Mouse (Mus musculus) forebrain, embryonic 14.5 days (tissue): Measurements from ENCODE around the gene 9930021J03Rik. TPM values are rescaled to one million over a fixed set of nuclear protein-coding genes. Genes with fewer than 3 reads are reported as not detected.

Source experiments
- ATAC-seq: fragments of 200-750 bp; cut with Nextera tagmentation; 2 replicates; pipeline ENCODE4 v1.8.0; 2017; ENCODE audit warnings: mild to moderate bottlenecking, moderate library complexity
- DNase-seq: peaks from one replicate; pipeline ENCODE4 v3.0.0-alpha.2; 2015; ENCODE audit warnings: low spot score
- H3K27ac ChIP-seq: fragments of 300-500 bp; sonication (generic); 2 replicates; pipeline ENCODE4 v1.5.1; 2014; ENCODE audit warnings: low read depth, mild to moderate bottlenecking, control low read depth, low read length, moderate library complexity
- H3K27me3 ChIP-seq: fragments of 300-500 bp; sonication (generic); replicated peaks from 2 replicates; pipeline ENCODE4 v1.6.1; 2014; ENCODE audit warnings: low read length, control low read depth, mixed read lengths; ENCODE audit not compliant: control insufficient read depth, insufficient read depth
- H3K36me3 ChIP-seq: fragments of 300-500 bp; sonication (generic); 2 replicates; pipeline ENCODE4 v1.6.1; 2014; ENCODE audit warnings: low read length, control low read depth; ENCODE audit not compliant: control insufficient read depth, insufficient read depth
- H3K4me1 ChIP-seq: fragments of 300-500 bp; sonication (generic); 2 replicates; pipeline ENCODE4 v1.6.1; 2014; ENCODE audit warnings: antibody characterized with exemption, low read length, control low read depth; ENCODE audit not compliant: control insufficient read depth, insufficient read depth
- H3K4me2 ChIP-seq: fragments of 300-500 bp; sonication (generic); 2 replicates; pipeline ENCODE4 v1.6.1; 2014; ENCODE audit warnings: mild to moderate bottlenecking, control low read depth, low read length
- H3K4me3 ChIP-seq: fragments of 300-500 bp; sonication (generic); 2 replicates; pipeline ENCODE4 v1.5.1; 2014; ENCODE audit warnings: low read depth, low read length, control low read depth
- H3K9ac ChIP-seq: fragments of 300-500 bp; sonication (generic); 2 replicates; pipeline ENCODE4 v1.6.1; 2014; ENCODE audit warnings: mild to moderate bottlenecking, low read length, control low read depth, moderate library complexity
- H3K9me3 ChIP-seq: fragments of 300-500 bp; sonication (generic); replicated peaks from 2 replicates; pipeline ENCODE4 v1.6.1; 2016; ENCODE audit warnings: low read length, control low read depth, mixed read lengths; ENCODE audit not compliant: control insufficient read depth
- WGBS: fragments of 180-500 bp; shearing (Covaris S2); extraction: QIAGEN DNeasy Blood & Tissue Kit; methylation state at CpG from one replicate; pipeline ENCODE4 v1.1.7; 2014; 5-methylcytosine and 5-hydroxymethylcytosine counted together
- polyA plus RNA-seq: library from polyadenylated mRNA; unstranded; fragments of >200 nt; fragmentation: Nextera tagmentation; extraction: Ambion mirVana; gene quantifications from 2 replicates; pipeline ENCODE4 v1.2.1, GENCODE M21; 2014

9930021J03Rik gene
- polyA plus RNA-seq, 1 experiment from 2014 or later = 10.0 TPM

- no peaks in the 10 kb centered on the region for H3K4me1 ChIP-seq
- H3K9me3 ChIP-seq = no peaks in the 10 kb centered on the region
- H3K27me3 ChIP-seq = no peaks in the 10 kb centered on the region
- H3K36me3 ChIP-seq = no peaks in the 10 kb centered on the region
- DNase-seq (no peak), ATAC-seq (no peak)
- no peak overlapping the region for H3K4me2 ChIP-seq
- no peak overlapping the region for H3K9ac ChIP-seq
- H3K4me3 ChIP-seq = no peak overlapping the region
- 78% methylated on average over 2 of the region's 2 CpGs for WGBS
- no peak overlapping the region for H3K27ac ChIP-seq
These were observed 134.6 kb downstream of the 9930021J03Rik start for GRCm38 (mm10) chr19:29671160-29671559.

DNA sequence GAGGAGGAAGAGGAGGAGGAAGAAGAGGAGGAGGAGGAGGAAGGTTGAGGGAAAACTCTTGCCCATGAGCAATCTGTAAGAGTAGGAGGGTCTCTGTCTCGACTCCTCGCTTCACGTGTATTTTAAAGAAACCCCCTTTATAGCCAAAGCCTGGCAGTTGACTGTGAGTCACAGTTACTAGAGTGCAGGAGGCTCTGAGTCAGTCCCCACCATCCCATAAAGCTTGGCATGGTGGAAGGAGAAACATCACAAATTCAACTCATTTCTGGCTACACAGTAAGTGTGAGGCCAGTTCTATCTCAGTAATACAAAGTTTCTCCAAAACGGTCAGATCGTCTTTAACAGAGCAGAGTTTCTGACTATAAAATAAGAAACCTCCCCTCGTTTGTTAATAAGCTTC lies 135.5 kb downstream of the 9930021J03Rik start:
- H3K4me3 ChIP-seq = no peak overlapping the region
- WGBS = 87% methylated on average over 6 of the region's 6 CpGs
- no peak overlapping the region for H3K9ac ChIP-seq
- H3K36me3 ChIP-seq = no peaks in the 10 kb centered on the region
- H3K4me2 ChIP-seq = no peak overlapping the region
- H3K4me1 ChIP-seq = no peaks in the 10 kb centered on the region
- no peaks in the 10 kb centered on the region for H3K9me3 ChIP-seq
- ATAC-seq = no peak
- no peak for DNase-seq
- no peak overlapping the region for H3K27ac ChIP-seq
- H3K27me3 ChIP-seq = no peaks in the 10 kb centered on the region

DNA sequence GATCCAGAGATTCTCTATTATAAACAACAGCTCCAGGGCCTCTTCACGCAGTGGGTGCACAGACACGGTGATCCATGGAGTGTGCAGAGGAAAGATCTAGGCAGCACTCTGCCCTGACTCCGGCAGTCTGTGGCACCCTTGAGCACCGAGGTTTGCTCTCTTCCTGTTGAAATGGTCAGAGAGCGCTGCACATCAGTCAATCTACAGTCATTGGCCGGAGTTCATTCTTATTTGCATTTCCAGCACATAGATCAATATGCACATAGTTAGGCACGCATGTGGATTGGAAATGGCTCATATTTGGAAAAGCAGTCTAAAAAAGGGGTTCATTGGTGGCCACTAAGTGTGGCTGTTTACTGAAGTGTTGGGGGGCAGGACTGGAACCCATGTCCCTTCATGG lies 137.7 kb downstream of the 9930021J03Rik start:
- Histone ChIP-seq H3K9ac (no peak overlapping the region), H3K9me3 (no peaks in the 10 kb centered on the region), H3K27me3 (no peaks in the 10 kb centered on the region), H3K4me2 (no peak overlapping the region), H3K36me3 (no peaks in the 10 kb centered on the region), H3K4me1 (no peaks in the 10 kb centered on the region), H3K27ac (no peak overlapping the region), H3K4me3 (no peak overlapping the region)
- 94% methylated on average over 7 of the region's 7 CpGs for WGBS
- ATAC-seq = no peak
- no peak for DNase-seq

GRCm38 (mm10) chr19:29666965-29667594 lies 138.7 kb downstream of the 9930021J03Rik start:
- H3K4me3 ChIP-seq = no peak overlapping the region
- no peaks in the 10 kb centered on the region for H3K27me3 ChIP-seq
- no peaks in the 10 kb centered on the region for H3K36me3 ChIP-seq
- 82% methylated on average over 5 of the region's 5 CpGs for WGBS
- H3K4me2 ChIP-seq = no peak overlapping the region
- no peak for ATAC-seq
- no peaks in the 10 kb centered on the region for H3K4me1 ChIP-seq
- no peaks in the 10 kb centered on the region for H3K9me3 ChIP-seq
- H3K27ac ChIP-seq = no peak overlapping the region
- no peak for DNase-seq
- no peak overlapping the region for H3K9ac ChIP-seq

GRCm38 (mm10) chr19:29666164-29666563 lies 139.6 kb downstream of the 9930021J03Rik start:
- Histone ChIP-seq H3K4me2 (no peak overlapping the region), H3K4me1 (no peaks in the 10 kb centered on the region), H3K9ac (no peak overlapping the region), H3K27ac (no peak overlapping the region), H3K27me3 (no peaks in the 10 kb centered on the region), H3K36me3 (no peaks in the 10 kb centered on the region), H3K9me3 (no peaks in the 10 kb centered on the region), H3K4me3 (no peak overlapping the region)
- DNase-seq = no peak
- 92% methylated on average over 4 of the region's 4 CpGs for WGBS
- no peak for ATAC-seq

GRCm38 (mm10) chr19:29664934-29665333 lies 140.9 kb downstream of the 9930021J03Rik start:
- Histone ChIP-seq H3K27me3 (no peaks in the 10 kb centered on the region), H3K27ac (no peak overlapping the region), H3K4me1 (no peaks in the 10 kb centered on the region), H3K4me3 (no peak overlapping the region), H3K9ac (no peak overlapping the region), H3K4me2 (no peak overlapping the region), H3K36me3 (no peaks in the 10 kb centered on the region), H3K9me3 (no peaks in the 10 kb centered on the region)
- ATAC-seq (no peak), DNase-seq (no peak)
- WGBS = 86% methylated on average over 5 of the region's 5 CpGs

Other genes starting within 250 kb of the 9930021J03Rik start
- gene Ermp1, start 157.6 kb downstream of the 9930021J03Rik start, polyA plus RNA-seq = 5.2 and 5.3 TPM in 2 replicates
- not detected in 2 replicates for gene Mlana, start 108.2 kb downstream of the 9930021J03Rik start, polyA plus RNA-seq
- 42.1 and 53.4 TPM in 2 replicates for gene Ranbp6, start 7.0 kb upstream of the 9930021J03Rik start, polyA plus RNA-seq
- 0.36 and 0.55 TPM in 2 replicates for gene Il33, start 119.1 kb upstream of the 9930021J03Rik start, polyA plus RNA-seq
- gene Trpd52l3, start 197.8 kb upstream of the 9930021J03Rik start, polyA plus RNA-seq = not detected in 2 replicates
- gene Uhrf2, start 224.5 kb upstream of the 9930021J03Rik start, polyA plus RNA-seq = 54.6 and 56.6 TPM in 2 replicates